Mouse (Mus musculus) stomach, postnatal 0 days (tissue): ENCODE measurements at regions not wholly inside any gene's neighbourhood (a gene's known extent, or its start where the extent isn't known, plus 50 kb on each side); places are given as distances from the start of the nearest gene placed in this dataset.

Experiments
- CTCF ChIP-seq: IDR thresholded peaks from 2 replicates; pipeline ENCODE4 v1.5.1; 2016; ENCODE audit warnings: antibody characterized with exemption, low read depth, mild to moderate bottlenecking, moderate library complexity
- EP300 ChIP-seq: optimal IDR thresholded peaks from 2 replicates; pipeline ENCODE3; 2016; ENCODE audit warnings: antibody characterized with exemption

DNA sequence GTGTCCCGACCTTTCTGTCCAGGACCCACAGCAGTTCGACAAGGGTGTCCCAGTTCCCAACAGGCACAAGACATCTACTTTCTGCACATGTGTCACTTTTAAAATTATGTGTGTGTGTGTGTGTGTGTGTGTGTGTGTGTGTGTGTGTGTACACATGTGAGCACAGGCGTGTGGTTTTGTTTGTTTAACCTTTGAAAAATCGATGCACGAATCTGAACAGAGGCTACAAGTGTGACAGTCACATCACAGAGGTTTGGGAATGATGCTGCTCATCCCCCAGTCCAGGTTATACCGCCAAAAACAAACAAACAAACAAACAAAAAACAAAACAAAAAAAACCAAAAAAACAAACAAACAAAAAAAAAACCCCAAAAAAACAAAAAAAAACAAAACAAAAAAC lies 61.7 kb upstream of the Ptpn1 start:
- TF ChIP-seq CTCF (no peak), EP300 (no peak)
